Mouse (Mus musculus): ENCODE results near the gene Tollip. TPM values are rescaled to one million over a fixed set of nuclear protein-coding genes. Genes with fewer than 3 reads are reported as not detected.
A peak's percentile ranks its signal among the peaks of the same experiment; 100 is the strongest.
"Not testable (repeated sequence)": the region's sequence is repeated elsewhere in the genome, so short reads cannot be mapped to it uniquely, and the experiment has no call there.

Tollip gene
- polyA plus RNA-seq, 1 experiment from 2014 or later: 20.0 TPM

- WGBS (ENCODE audit: insufficient replicate concordance): 9% methylated on average over 7 of the region's 7 CpGs
- Histone ChIP-seq H3K4me3 (replicated peaks) (no peak overlapping the region), H3K27ac (no peak overlapping the region), H3K9me3 (replicated peaks) (no peaks in the 10 kb centered on the region), H3K4me1 (replicated peaks) (no peaks in the 10 kb centered on the region), H3K27me3 (peaks cover 3% of the 10 kb centered on the region), H3K9ac (no peak overlapping the region), H3K36me3 (no peaks in the 10 kb centered on the region), H3K4me2 (no peak overlapping the region)
- no peak for ATAC-seq (ENCODE audit: low read depth)
- peak; percentile 46 for DNase-seq
Observed at GRCm38 (mm10) chr7:141924917-141925316, 6.6 kb upstream of the Tollip start.

GRCm38 (mm10) chr7:141924121-141924520 is 5.8 kb upstream of the Tollip start:
- not testable (repeated sequence) for H3K9me3 ChIP-seq (replicated peaks); H3K4me3 ChIP-seq (replicated peaks); ATAC-seq (ENCODE audit: low read depth); H3K36me3 ChIP-seq; DNase-seq; H3K9ac ChIP-seq; H3K4me1 ChIP-seq (replicated peaks); H3K27ac ChIP-seq; H3K27me3 ChIP-seq; H3K4me2 ChIP-seq
- 84% methylated on average over 17 of the region's 17 CpGs for WGBS (ENCODE audit: insufficient replicate concordance)

- no peak for DNase-seq
- Histone ChIP-seq H3K4me1 (replicated peaks) (no peaks in the 10 kb centered on the region), H3K27me3 (peaks cover 63% of the 10 kb centered on the region), H3K27ac (no peak overlapping the region), H3K36me3 (no peaks in the 10 kb centered on the region), H3K4me2 (no peak overlapping the region), H3K9ac (no peak overlapping the region), H3K4me3 (replicated peaks) (no peak overlapping the region), H3K9me3 (replicated peaks) (no peaks in the 10 kb centered on the region)
- ATAC-seq (ENCODE audit: low read depth): no peak
- WGBS (ENCODE audit: insufficient replicate concordance): 41% methylated on average over 3 of the region's 3 CpGs
Observed at GRCm38 (mm10) chr7:141911305-141911704, 7.0 kb downstream of the Tollip start.

- Histone ChIP-seq H3K4me1 (replicated peaks) (no peaks in the 10 kb centered on the region), H3K9me3 (replicated peaks) (no peaks in the 10 kb centered on the region), H3K27me3 (peaks cover 77% of the 10 kb centered on the region), H3K4me2 (no peak overlapping the region), H3K36me3 (no peaks in the 10 kb centered on the region), H3K27ac (no peak overlapping the region), H3K9ac (no peak overlapping the region), H3K4me3 (replicated peaks) (no peak overlapping the region)
- ATAC-seq (ENCODE audit: low read depth) (no peak), DNase-seq (no peak)
- WGBS (ENCODE audit: insufficient replicate concordance): 49% methylated on average over 6 of the region's 6 CpGs
Observed at GRCm38 (mm10) chr7:141908591-141908990, 9.7 kb downstream of the Tollip start.

GRCm38 (mm10) chr7:141902791-141903190 is 15.5 kb downstream of the Tollip start:
- no peak overlapping the region; the same call in 1 of the 2 replicates for H3K27ac ChIP-seq
- H3K4me2 ChIP-seq: peak overlapping the region; percentile 94
- peaks cover 36% of the 10 kb centered on the region for H3K4me1 ChIP-seq (replicated peaks)
- H3K9me3 ChIP-seq (replicated peaks): no peaks in the 10 kb centered on the region
- ATAC-seq (ENCODE audit: low read depth): no peak
- H3K27me3 ChIP-seq: peaks cover 35% of the 10 kb centered on the region
- peak overlapping the region; percentile 63 for H3K9ac ChIP-seq
- no peak for DNase-seq
- no peaks in the 10 kb centered on the region for H3K36me3 ChIP-seq
- WGBS (ENCODE audit: insufficient replicate concordance): 67% methylated on average over 4 of the region's 4 CpGs
- H3K4me3 ChIP-seq (replicated peaks): peak overlapping the region; percentile 87

GRCm38 (mm10) chr7:141902269-141902729 is 16.0 kb downstream of the Tollip start:
- under 1% methylated on average over 44 of the region's 44 CpGs for WGBS (ENCODE audit: insufficient replicate concordance)
- peaks cover 32% of the 10 kb centered on the region for H3K27me3 ChIP-seq
- ATAC-seq (ENCODE audit: low read depth): peak; percentile 96

GRCm38 (mm10) chr7:141901825-141902224 is 16.5 kb downstream of the Tollip start:
- Histone ChIP-seq H3K4me1 (replicated peaks) (peaks cover 40% of the 10 kb centered on the region), H3K9me3 (replicated peaks) (no peaks in the 10 kb centered on the region), H3K9ac (peak overlapping the region; percentile 92), H3K4me3 (replicated peaks) (peak overlapping the region; percentile 87), H3K4me2 (peak overlapping the region; percentile 94), H3K36me3 (peaks cover 3% of the 10 kb centered on the region; the same call in 1 of the 2 replicates), H3K27ac (peak overlapping the region; percentile 78), H3K27me3 (peaks cover 30% of the 10 kb centered on the region)
- peak; percentile 15 for DNase-seq
- ATAC-seq (ENCODE audit: low read depth): peak; percentile 63
- 0% methylated on average over 16 of the region's 16 CpGs for WGBS (ENCODE audit: insufficient replicate concordance)

More at GRCm38 (mm10) chr7:141902269-141902729, 16.0 kb downstream of the Tollip start:
- Histone ChIP-seq H3K4me1 (replicated peaks) (peaks cover 37% of the 10 kb centered on the region), H3K9ac (peak overlapping the region; percentile 92), H3K9me3 (replicated peaks) (no peaks in the 10 kb centered on the region), H3K36me3 (peaks cover 1% of the 10 kb centered on the region; the same call in 1 of the 2 replicates), H3K27ac (peak overlapping the region; percentile 78), H3K4me3 (replicated peaks) (peak overlapping the region; percentile 87), H3K4me2 (peak overlapping the region; percentile 94)
- DNase-seq: peak; percentile 99

GRCm38 (mm10) chr7:141892151-141892550 is 26.2 kb downstream of the Tollip start:
- H3K9ac ChIP-seq: no peak overlapping the region
- peaks cover 1% of the 10 kb centered on the region; the same call in 1 of the 2 replicates for H3K4me1 ChIP-seq (replicated peaks)
- H3K9me3 ChIP-seq (replicated peaks): no peaks in the 10 kb centered on the region
- H3K27ac ChIP-seq: no peak overlapping the region
- H3K36me3 ChIP-seq: peaks cover 73% of the 10 kb centered on the region
- no peak overlapping the region for H3K4me3 ChIP-seq (replicated peaks)
- H3K4me2 ChIP-seq: no peak overlapping the region
- no peaks in the 10 kb centered on the region for H3K27me3 ChIP-seq
- DNase-seq (no peak), ATAC-seq (ENCODE audit: low read depth) (no peak)
- WGBS (ENCODE audit: insufficient replicate concordance): 90% methylated on average over 7 of the region's 7 CpGs

GRCm38 (mm10) chr7:141878813-141879212 is 39.5 kb downstream of the Tollip start:
- no peak overlapping the region for H3K4me2 ChIP-seq
- H3K36me3 ChIP-seq: peaks cover 57% of the 10 kb centered on the region
- H3K9me3 ChIP-seq (replicated peaks): no peaks in the 10 kb centered on the region
- H3K9ac ChIP-seq: no peak overlapping the region
- H3K27ac ChIP-seq: no peak overlapping the region
- ATAC-seq (ENCODE audit: low read depth) (no peak), DNase-seq (no peak)
- 81% methylated on average over 2 of the region's 2 CpGs for WGBS (ENCODE audit: insufficient replicate concordance)
- H3K4me3 ChIP-seq (replicated peaks): no peak overlapping the region
- no peaks in the 10 kb centered on the region for H3K27me3 ChIP-seq
- no peaks in the 10 kb centered on the region for H3K4me1 ChIP-seq (replicated peaks)

- Histone ChIP-seq H3K9me3 (replicated peaks) (no peaks in the 10 kb centered on the region), H3K4me1 (replicated peaks) (no peaks in the 10 kb centered on the region), H3K9ac (no peak overlapping the region), H3K4me3 (replicated peaks) (no peak overlapping the region), H3K4me2 (no peak overlapping the region), H3K36me3 (peaks cover 24% of the 10 kb centered on the region), H3K27ac (no peak overlapping the region), H3K27me3 (no peaks in the 10 kb centered on the region)
- ATAC-seq (ENCODE audit: low read depth): no peak
- DNase-seq: no peak
- WGBS (ENCODE audit: insufficient replicate concordance): 72% methylated on average over 5 of the region's 5 CpGs
Observed at GRCm38 (mm10) chr7:141874891-141875290, 43.4 kb downstream of the Tollip start.

GRCm38 (mm10) chr7:141870553-141870952 is 47.8 kb downstream of the Tollip start:
- Histone ChIP-seq H3K9me3 (replicated peaks) (no peaks in the 10 kb centered on the region), H3K4me2 (no peak overlapping the region), H3K4me3 (replicated peaks) (no peak overlapping the region), H3K4me1 (replicated peaks) (no peaks in the 10 kb centered on the region), H3K36me3 (peaks cover 16% of the 10 kb centered on the region), H3K9ac (no peak overlapping the region), H3K27me3 (no peaks in the 10 kb centered on the region), H3K27ac (no peak overlapping the region)
- WGBS (ENCODE audit: insufficient replicate concordance): 79% methylated on average over 5 of the region's 5 CpGs
- no peak for DNase-seq
- no peak for ATAC-seq (ENCODE audit: low read depth)

- Histone ChIP-seq H3K36me3 (peaks cover 13% of the 10 kb centered on the region), H3K4me3 (replicated peaks) (no peak overlapping the region), H3K27ac (no peak overlapping the region), H3K4me1 (replicated peaks) (no peaks in the 10 kb centered on the region), H3K27me3 (no peaks in the 10 kb centered on the region), H3K4me2 (no peak overlapping the region), H3K9me3 (replicated peaks) (no peaks in the 10 kb centered on the region), H3K9ac (no peak overlapping the region)
- ATAC-seq (ENCODE audit: low read depth) (no peak), DNase-seq (no peak)
- 59% methylated on average over 5 of the region's 5 CpGs for WGBS (ENCODE audit: insufficient replicate concordance)
Observed at GRCm38 (mm10) chr7:141869644-141870043, 48.7 kb downstream of the Tollip start.
